Mouse (Mus musculus): ENCODE results near the gene Foxl1.

- TF ChIP-seq IRF4 (IDR thresholded peaks at IDR 0.05; ENCODE audit: low read depth, low read length) (no peak), TBP (conservative IDR thresholded peaks at IDR 0.05; ENCODE audit: low read depth, low read length) (no peak), CTCF (conservative IDR thresholded peaks at IDR 0.05 in 1 of 2, IDR thresholded peaks at IDR 0.05 in 1 of 2; ENCODE audit: low read depth in 2 of 2, low read length in 2 of 2) (no peak), POLR2A (IDR thresholded peaks at IDR 0.05; ENCODE audit: low read depth, low read length) (no peak), USF1 (IDR thresholded peaks at IDR 0.05; ENCODE audit: low read depth, low read length) (no peak), ZMIZ1 (IDR thresholded peaks at IDR 0.05; ENCODE audit: low read depth, low read length) (no peak), MAZ (IDR thresholded peaks at IDR 0.05; ENCODE audit: low read depth, low read length) (no peak), JUND (conservative IDR thresholded peaks at IDR 0.05; ENCODE audit: low read depth, low read length) (no peak), MEF2A (IDR thresholded peaks at IDR 0.05; ENCODE audit: borderline replicate concordance, low read depth, low read length) (no peak), MAX (IDR thresholded peaks at IDR 0.05; ENCODE audit: low read length) (no peak)
These were observed 31.1 kb downstream of the Foxl1 start for GRCm38 (mm10) chr8:121158812-121159211.

All from CH12.LX (cell line).